Comparison of ENCODE assay signal across 28 mouse cellular contexts in genomic region chr11:63543971-63544696, GRCm38 (mm10).
DNase-seq lines count a peak whose midpoint lies in the region; ATAC-seq and TF ChIP-seq lines count a peak whose summit lies in the region.
"Had no signal": no experiment of that assay in that cellular context is flagged by ENCODE, and none has a peak within 500 bp of the region (broad histone marks: within the 10 kb centered on the region; RNA-seq: fewer than 3 reads in every experiment).

No protein-coding gene starts in this region.

- TF ChIP-seq CTCF in intestine, postnatal 0 days (IDR thresholded peaks at IDR 0.05; ENCODE audit: low read depth), result no peak

- peaks cover 3% of the 10 kb centered on the region; the same call in 1 of the 2 replicates for H3K4me1 ChIP-seq in intestine, embryonic 15.5 days (replicated peaks)
- H3K4me1 ChIP-seq in intestine, postnatal 0 days (replicated peaks; ENCODE audit: control insufficient read depth, insufficient read depth, low read length), result no peaks in the 10 kb centered on the region
- no peaks in the 10 kb centered on the region for H3K4me1 ChIP-seq in midbrain, embryonic 11.5 days (ENCODE audit: control insufficient read depth, insufficient read depth, low read length)
- no peaks in the 10 kb centered on the region for H3K4me1 ChIP-seq in midbrain, embryonic 13.5 days (replicated peaks)
- H3K4me1 ChIP-seq: neural tube, embryonic 13.5 days had no signal

- peak; percentile 45; the same call in 1 of the 2 replicates for ATAC-seq in intestine, embryonic 15.5 days
- ATAC-seq in intestine, postnatal 0 days, result no peak
- no peak for ATAC-seq in midbrain, embryonic 11.5 days (ENCODE audit: low FRiP score)
- ATAC-seq in midbrain, embryonic 13.5 days, result no peak
- ATAC-seq: activated CD4-positive, CD25-positive, alpha-beta regulatory T cell, adult 4 months; forebrain, embryonic 16.5 days; hindbrain, embryonic 16.5 days had no signal

- WGBS in intestine, embryonic 15.5 days, result 63% methylated on average over 7 of the region's 7 CpGs
- WGBS in intestine, postnatal 0 days, result 49% methylated on average over 7 of the region's 7 CpGs
- WGBS in midbrain, embryonic 11.5 days, result 79% methylated on average over 7 of the region's 7 CpGs
- 81% methylated on average over 7 of the region's 7 CpGs for WGBS in midbrain, embryonic 13.5 days

- H3K4me3 ChIP-seq in intestine, embryonic 15.5 days (replicated peaks), result no peak overlapping the region
- H3K4me3 ChIP-seq in intestine, postnatal 0 days (ENCODE audit: low read depth, low read length), result no peak overlapping the region
- no peak overlapping the region for H3K4me3 ChIP-seq in midbrain, embryonic 11.5 days (ENCODE audit: low read depth, low read length)
- no peak overlapping the region for H3K4me3 ChIP-seq in midbrain, embryonic 13.5 days (replicated peaks)
- H3K4me3 ChIP-seq: embryonic facial prominence, embryonic 13.5 days; erythroblast, embryonic 14.5 days; gastrocnemius, adult 2 months; hindbrain, embryonic 10.5 days; limb, embryonic 13.5 days; midbrain, embryonic 10.5 days; myocyte; neural tube, embryonic 13.5 days had no signal

- H3K27ac ChIP-seq in intestine, embryonic 15.5 days, result no peak overlapping the region
- H3K27ac ChIP-seq in intestine, postnatal 0 days (ENCODE audit: low read depth, low read length), result no peak overlapping the region
- no peak overlapping the region for H3K27ac ChIP-seq in midbrain, embryonic 11.5 days (ENCODE audit: low read depth, low read length)
- no peak overlapping the region for H3K27ac ChIP-seq in midbrain, embryonic 13.5 days
- H3K27ac ChIP-seq: gastrocnemius, adult 2 months; hindbrain, embryonic 10.5 days; limb, embryonic 13.5 days; midbrain, embryonic 10.5 days; neural tube, embryonic 13.5 days had no signal

- no peak overlapping the region for H3K4me2 ChIP-seq in intestine, embryonic 15.5 days (replicated peaks)
- no peak overlapping the region for H3K4me2 ChIP-seq in intestine, postnatal 0 days (replicated peaks; ENCODE audit: low read depth)
- no peak overlapping the region for H3K4me2 ChIP-seq in midbrain, embryonic 11.5 days
- no peak overlapping the region for H3K4me2 ChIP-seq in midbrain, embryonic 13.5 days (replicated peaks)
- H3K4me2 ChIP-seq: embryonic facial prominence, embryonic 13.5 days; limb, embryonic 13.5 days; liver, embryonic 11.5 days; neural tube, embryonic 13.5 days had no signal

- no peaks in the 10 kb centered on the region for H3K9me3 ChIP-seq in intestine, embryonic 15.5 days
- no peaks in the 10 kb centered on the region for H3K9me3 ChIP-seq in intestine, postnatal 0 days (ENCODE audit: control insufficient read depth)
- H3K9me3 ChIP-seq in midbrain, embryonic 11.5 days (ENCODE audit: control insufficient read depth, low read length), result no peaks in the 10 kb centered on the region
- H3K9me3 ChIP-seq in midbrain, embryonic 13.5 days, result no peaks in the 10 kb centered on the region
- H3K9me3 ChIP-seq: embryonic facial prominence, embryonic 13.5 days; hindbrain, embryonic 10.5 days; limb, embryonic 13.5 days; midbrain, embryonic 10.5 days; neural tube, embryonic 13.5 days had no signal

- H3K27me3 ChIP-seq in intestine, embryonic 15.5 days (replicated peaks), result no peaks in the 10 kb centered on the region
- H3K27me3 ChIP-seq in intestine, postnatal 0 days (replicated peaks; ENCODE audit: control insufficient read depth, insufficient read depth, low read length), result no peaks in the 10 kb centered on the region
- no peaks in the 10 kb centered on the region for H3K27me3 ChIP-seq in midbrain, embryonic 11.5 days (ENCODE audit: control insufficient read depth, insufficient read depth, low read length)
- no peaks in the 10 kb centered on the region for H3K27me3 ChIP-seq in midbrain, embryonic 13.5 days
- H3K27me3 ChIP-seq: embryonic facial prominence, embryonic 13.5 days; limb, embryonic 13.5 days; neural tube, embryonic 13.5 days had no signal

- H3K36me3 ChIP-seq in intestine, embryonic 15.5 days, result no peaks in the 10 kb centered on the region
- no peaks in the 10 kb centered on the region for H3K36me3 ChIP-seq in intestine, postnatal 0 days (ENCODE audit: control insufficient read depth, insufficient read depth)
- H3K36me3 ChIP-seq in midbrain, embryonic 11.5 days (ENCODE audit: control insufficient read depth, insufficient read depth, low read length), result no peaks in the 10 kb centered on the region
- H3K36me3 ChIP-seq in midbrain, embryonic 13.5 days, result no peaks in the 10 kb centered on the region
- H3K36me3 ChIP-seq: embryonic facial prominence, embryonic 13.5 days; hindbrain, embryonic 10.5 days; limb, embryonic 13.5 days; midbrain, embryonic 10.5 days; neural tube, embryonic 13.5 days had no signal

- peak; percentile 57 for DNase-seq in midbrain, embryonic 11.5 days (ENCODE audit: low spot score, missing footprints)
- DNase-seq in lung, postnatal 25 days (ENCODE audit: low spot score), result peak; percentile 68
- no peak for DNase-seq in adrenal gland, adult 8-10 months
- DNase-seq in retina, embryonic 14.5 days (ENCODE audit: low spot score), result no peak
- DNase-seq in layer of hippocampus, postnatal 25 days (ENCODE audit: extremely low spot score in 1 of 2, low spot score in 1 of 2), result no peak
- DNase-seq: adrenal gland, postnatal 10 days; cerebellum, adult 11 months; cerebellum, adult 9-10 months; cerebellum, postnatal 36 days; embryo, embryonic 11 days; gastrocnemius, adult 2 months; heart, postnatal 14 days; kidney, postnatal 25 days; thymus, postnatal 25 days had no signal

- H3K9ac ChIP-seq in intestine, embryonic 15.5 days, result no peak overlapping the region
- H3K9ac ChIP-seq in intestine, postnatal 0 days (ENCODE audit: low read depth, low read length), result no peak overlapping the region
- no peak overlapping the region for H3K9ac ChIP-seq in midbrain, embryonic 11.5 days (ENCODE audit: low read length)
- no peak overlapping the region for H3K9ac ChIP-seq in midbrain, embryonic 13.5 days (replicated peaks)
- H3K9ac ChIP-seq: embryonic facial prominence, embryonic 13.5 days; limb, embryonic 13.5 days; neural tube, embryonic 13.5 days had no signal

Comparison
In these comparisons a context has a peak if more than half of its experiments do, and no peak if none do; other contexts are left out.
1. DNase-seq: peak in midbrain, embryonic 11.5 days (single experiment) and lung, postnatal 25 days (single experiment); none in adrenal gland, adult 8-10 months (single experiment), retina, embryonic 14.5 days (single experiment) and layer of hippocampus, postnatal 25 days (0 of 2).